Mouse (Mus musculus): ENCODE measurements at regions not wholly inside any gene's neighbourhood (a gene's known extent, or its start where the extent isn't known, plus 50 kb on each side); places are given as distances from the start of the nearest gene placed in this dataset.

DNA sequence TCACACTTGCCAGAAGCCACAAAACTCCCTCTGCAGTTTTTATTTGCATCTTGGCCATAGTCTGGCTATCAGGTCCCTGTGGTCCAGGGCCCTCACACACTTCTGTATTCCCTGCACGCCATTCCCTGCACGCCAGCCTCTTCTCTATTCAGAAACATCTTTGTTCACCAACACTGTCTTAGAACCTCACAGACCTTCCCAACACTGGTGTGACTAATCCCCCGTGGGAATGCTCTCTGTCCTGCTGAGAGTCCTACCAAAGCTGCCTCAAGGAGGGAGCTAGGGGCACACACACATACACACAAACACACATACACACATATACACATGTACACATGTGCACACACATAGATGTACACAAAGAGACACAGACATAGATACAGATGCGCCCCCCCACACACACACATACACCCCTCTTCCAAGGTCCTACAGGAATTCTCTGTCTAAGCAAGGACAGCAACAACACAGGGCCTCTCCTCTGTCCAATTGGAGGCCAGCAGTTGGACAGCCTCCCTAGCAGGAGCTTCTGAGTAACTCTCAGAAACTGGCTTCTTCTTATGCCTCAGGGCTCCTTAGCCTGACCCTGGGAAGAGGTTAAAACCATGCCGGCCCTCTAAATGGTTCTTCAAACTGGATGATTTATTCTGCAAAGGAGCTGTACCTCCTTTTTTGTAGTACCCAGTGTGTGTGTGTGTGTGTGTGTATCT lies 179.0 kb upstream of the Afdn start:
- ATAC-seq (replicated peaks; ENCODE audit: low FRiP score, poor library complexity, severe bottlenecking): no peak

- ATAC-seq (replicated peaks; ENCODE audit: low FRiP score, poor library complexity, severe bottlenecking): no peak
Measured at GRCm38 (mm10) chr17:13581995-13582588, 178.2 kb upstream of the Afdn start.

- no peak for ATAC-seq (replicated peaks; ENCODE audit: low FRiP score, poor library complexity, severe bottlenecking)
Measured at GRCm38 (mm10) chr17:13583475-13584233, 176.7 kb upstream of the Afdn start.

DNA sequence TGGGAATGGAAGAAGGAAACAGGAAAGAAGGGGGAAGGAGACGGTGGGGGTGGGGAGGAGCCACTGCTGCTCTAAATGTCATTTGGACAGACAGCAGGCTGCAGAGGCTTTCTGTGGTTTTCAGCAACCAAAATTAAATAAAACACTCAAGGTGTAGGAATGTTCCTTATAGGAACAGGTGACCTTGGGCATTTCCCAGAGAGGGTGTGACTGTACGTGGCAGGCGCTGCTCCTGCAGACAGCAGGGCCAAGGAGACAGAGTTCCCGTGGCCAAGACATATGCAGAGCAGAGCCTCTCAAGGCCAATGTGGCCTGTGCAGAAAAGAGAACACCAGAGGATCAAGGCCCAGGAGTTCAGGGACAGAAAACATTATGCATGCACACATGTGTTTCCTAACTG lies 175.9 kb upstream of the Afdn start:
- no peak for ATAC-seq (replicated peaks; ENCODE audit: low FRiP score, poor library complexity, severe bottlenecking)

DNA sequence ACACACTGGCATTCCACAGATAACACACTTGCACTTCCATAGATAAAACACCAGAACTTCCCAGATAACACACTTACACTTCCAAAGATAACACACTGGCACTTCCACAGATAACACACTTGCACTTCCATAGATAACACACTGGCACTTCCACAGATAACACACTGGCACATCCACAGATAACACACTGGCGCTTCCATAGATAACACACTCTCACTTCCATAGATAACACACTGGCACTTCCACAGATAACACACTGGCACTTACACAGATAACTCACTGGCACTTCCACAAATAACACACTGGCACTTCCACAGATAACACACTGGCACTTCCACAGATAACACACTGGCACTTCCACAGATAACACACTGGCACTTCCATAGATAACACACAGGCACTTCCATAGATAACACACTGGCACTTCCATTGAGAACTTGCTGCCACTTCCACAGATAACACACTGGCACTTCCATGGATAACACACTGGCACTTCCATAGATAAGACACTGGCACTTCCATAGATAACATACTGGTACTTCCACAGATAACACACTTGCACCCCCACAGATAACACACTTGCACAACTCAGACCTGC lies 170.0 kb upstream of the Afdn start:
- peak; percentile 68; the same call in 1 of the 2 replicates for ATAC-seq (replicated peaks; ENCODE audit: low FRiP score, poor library complexity, severe bottlenecking)

Data from erythroid progenitor cell, adult 5-6 weeks (primary cell).